Mouse (Mus musculus): ENCODE results near the gene Gkn1. TPM values are rescaled to one million over a fixed set of nuclear protein-coding genes. Genes with fewer than 3 reads are reported as not detected.

Gene Gkn1
- total and polyA plus RNA-seq, 3 experiments: 0.16 TPM; not detected in 2

- DNase-seq: no peak
Observed at GRCm38 (mm10) chr6:87326932-87327331, 23.8 kb downstream of the Gkn1 start.

GRCm38 (mm10) chr6:87323381-87323780 is 27.4 kb downstream of the Gkn1 start:
- DNase-seq: peak; percentile 42

- no peak for DNase-seq
Observed at GRCm38 (mm10) chr6:87318651-87319050, 32.1 kb downstream of the Gkn1 start.

GRCm38 (mm10) chr6:87316966-87317365 is 33.8 kb downstream of the Gkn1 start:
- peak; percentile 51 for DNase-seq

- DNase-seq: no peak
Observed at GRCm38 (mm10) chr6:87312761-87313160, 38.0 kb downstream of the Gkn1 start.

GRCm38 (mm10) chr6:87304486-87304885 is 46.3 kb downstream of the Gkn1 start:
- DNase-seq: no peak

GRCm38 (mm10) chr6:87302746-87303145 is 48.0 kb downstream of the Gkn1 start:
- no peak for DNase-seq

GRCm38 (mm10) chr6:87301991-87302390 is 48.8 kb downstream of the Gkn1 start:
- DNase-seq: no peak

Other genes with a start within 250 kb of the Gkn1 start
- not detected for gene D6Ertd527e, start 246.2 kb downstream of the Gkn1 start, total RNA-seq (2021)
- 0.11 and 0.37 TPM in 2 replicates for gene D6Ertd527e, start 246.2 kb downstream of the Gkn1 start, polyA plus RNA-seq (2012; rRNA removed)
- 10 to 100 TPM; 14.7 to 21.4 TPM for gene Antxr1, start 15.1 kb downstream of the Gkn1 start, total RNA-seq (2021)
- gene Antxr1, start 15.1 kb downstream of the Gkn1 start, polyA plus RNA-seq (2012; rRNA removed): 7.3 and 9.1 TPM in 2 replicates
- not detected for gene Gkn2, start 22.4 kb upstream of the Gkn1 start, total RNA-seq (2021)
- 1.8 TPM in 1 of 2 replicates, not detected in the other for gene Gkn2, start 22.4 kb upstream of the Gkn1 start, polyA plus RNA-seq (2012; rRNA removed)
- under 1 TPM; 0.58 to 0.59 TPM for gene Gkn3, start 38.0 kb upstream of the Gkn1 start, total RNA-seq (2021)
- gene Gkn3, start 38.0 kb upstream of the Gkn1 start, polyA plus RNA-seq (2012; rRNA removed): 0.28 and 0.69 TPM in 2 replicates
- gene Bmp10, start 78.1 kb upstream of the Gkn1 start, total RNA-seq (2021): not detected
- gene Bmp10, start 78.1 kb upstream of the Gkn1 start, polyA plus RNA-seq (2012; rRNA removed): not detected in 2 replicates
- gene Arhgap25, start 182.3 kb upstream of the Gkn1 start, total RNA-seq (2021): 1 to 10 TPM; 3.1 TPM
- 0.39 and 0.49 TPM in 2 replicates for gene Arhgap25, start 182.3 kb upstream of the Gkn1 start, polyA plus RNA-seq (2012; rRNA removed)
- under 1 TPM; 0.37 to 0.93 TPM for gene Prokr1, start 239.8 kb upstream of the Gkn1 start, total RNA-seq (2021)
- gene Prokr1, start 239.8 kb upstream of the Gkn1 start, polyA plus RNA-seq (2012; rRNA removed): 0.13 and 0.23 TPM in 2 replicates